Mouse (Mus musculus): ENCODE results near the gene Ryr2. TPM values are rescaled to one million over a fixed set of nuclear protein-coding genes. Genes with fewer than 3 reads are reported as not detected.
"Not testable (repeated sequence)": the region's sequence is repeated elsewhere in the genome, so short reads cannot be mapped to it uniquely, and the experiment has no call there.

The Ryr2 gene
- 0.19 TPM in 1 of 3 replicates, not detected in the others for total RNA-seq (2017)

DNA sequence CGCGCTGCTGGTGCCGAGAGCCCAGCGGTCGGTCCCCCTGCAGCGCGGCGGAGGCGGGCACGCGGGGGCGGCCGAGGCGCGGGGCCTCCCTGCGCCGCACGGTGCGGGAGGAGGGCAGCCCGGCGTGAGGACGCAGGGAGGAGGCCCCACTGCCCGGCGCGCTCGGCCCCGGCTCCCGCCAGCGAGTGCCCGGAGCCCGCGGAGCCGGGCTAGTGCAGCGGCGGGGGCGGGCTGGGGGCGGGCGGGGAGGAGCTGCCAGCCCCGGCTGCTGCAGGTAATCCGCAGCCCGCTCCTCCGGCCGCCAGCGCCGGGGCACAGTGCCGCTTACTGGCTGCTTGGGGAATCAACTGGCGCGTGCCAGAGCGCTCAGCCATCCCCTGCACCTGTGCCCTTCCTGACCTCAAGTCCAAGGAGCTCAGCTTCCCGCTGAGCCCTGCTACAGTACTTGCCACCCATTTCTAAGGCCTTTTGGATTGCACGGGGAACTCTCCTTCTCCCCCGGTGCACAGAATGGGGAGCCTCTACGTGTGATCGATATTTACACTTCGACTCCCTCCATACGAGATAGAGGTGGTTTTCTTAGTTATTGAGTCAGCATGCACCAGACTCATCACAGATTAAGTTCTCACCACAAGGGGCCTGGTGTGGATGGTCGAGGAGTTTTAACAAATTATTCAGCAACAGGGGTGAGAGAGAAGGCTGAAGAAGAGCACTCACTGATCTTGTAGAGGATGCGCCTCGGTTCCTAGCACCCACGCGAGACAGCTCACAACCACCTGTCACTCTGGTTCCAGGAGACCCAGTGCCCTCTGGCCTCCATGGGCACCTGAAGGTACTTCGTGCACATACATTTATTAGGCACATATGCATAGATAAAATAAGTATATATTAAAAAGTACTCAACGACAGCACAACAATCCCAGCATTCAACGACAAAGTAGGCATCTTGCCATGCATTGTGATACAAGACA, at the start of gene Ryr2:
Gene Ryr2, minus strand, starts transcription at position 284 of the 971 bp plus-strand sequence.
- no peak for ATAC-seq (replicated peaks; ENCODE audit: insufficient number of reproducible peaks, low FRiP score, low TSS enrichment, poor library complexity, severe bottlenecking)

DNA sequence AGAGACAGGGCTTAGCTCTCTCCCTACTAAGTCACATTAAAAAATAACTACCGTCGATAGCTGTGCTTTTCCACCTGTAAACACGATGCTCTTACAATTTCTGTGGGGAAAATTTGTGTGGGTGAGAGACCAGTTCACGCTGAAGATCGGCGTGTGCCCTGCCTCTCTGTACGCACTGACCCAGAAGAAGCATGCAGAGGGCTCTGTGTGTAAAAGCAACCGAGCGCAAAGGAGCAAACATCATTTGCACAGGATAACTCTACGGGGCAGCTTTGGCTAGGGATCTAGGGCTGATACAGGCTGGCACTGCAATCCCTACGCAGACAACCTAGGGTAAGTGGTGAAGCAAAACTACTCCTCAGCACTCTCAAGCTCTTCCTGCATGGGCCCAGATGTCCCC, 47.2 kb upstream of the Ryr2 start:
- no peak for ATAC-seq (replicated peaks; ENCODE audit: insufficient number of reproducible peaks, low FRiP score, low TSS enrichment, poor library complexity, severe bottlenecking)

DNA sequence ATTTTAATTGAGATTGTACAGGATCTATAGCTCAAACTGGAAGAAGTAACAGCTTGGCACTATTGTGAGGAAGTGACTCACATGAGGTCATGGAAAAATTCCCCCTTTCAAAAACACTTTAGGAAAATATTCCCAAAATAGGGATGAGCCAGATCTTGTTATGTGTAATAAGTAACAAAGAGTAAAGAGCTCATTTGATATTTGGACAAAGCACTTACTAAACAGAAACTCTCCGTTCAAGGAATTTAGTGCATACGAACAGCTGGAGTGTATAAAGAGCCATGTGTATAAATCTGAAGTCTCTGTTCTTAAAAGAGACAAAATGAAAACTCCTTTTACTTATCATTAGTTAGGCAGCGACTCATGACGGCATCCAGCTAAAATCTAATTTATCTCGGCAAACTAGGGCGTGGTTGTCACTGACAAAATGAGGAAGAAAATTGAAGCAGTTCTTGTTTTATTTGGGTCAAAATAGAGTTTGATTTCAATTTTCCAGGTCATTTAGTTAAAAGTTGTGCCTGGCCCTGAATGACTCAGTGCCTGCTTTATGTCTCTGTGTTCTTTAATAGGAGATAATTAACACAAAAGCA, 40.3 kb upstream of the Ryr2 start:
- no peak for ATAC-seq (replicated peaks; ENCODE audit: insufficient number of reproducible peaks, low FRiP score, low TSS enrichment, poor library complexity, severe bottlenecking)

DNA sequence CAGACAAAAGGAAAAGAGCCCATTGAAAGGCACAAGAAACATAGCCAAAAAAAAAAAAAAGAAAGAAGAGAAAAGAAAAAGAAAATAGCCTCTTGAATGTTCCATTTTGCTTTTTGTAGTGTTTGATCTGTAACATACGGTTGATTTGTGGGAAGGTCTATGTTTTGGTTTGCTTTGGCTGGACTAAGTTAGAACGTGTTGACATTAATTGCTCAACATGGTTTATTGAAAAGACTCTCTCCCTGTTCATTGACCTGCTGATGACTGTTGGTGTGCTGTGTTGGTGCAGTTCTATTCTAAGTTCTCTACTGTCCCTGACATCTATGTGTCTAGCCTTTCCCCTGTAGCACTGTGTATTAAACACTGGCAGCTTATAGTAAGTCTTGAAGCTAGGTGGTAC, 39.7 kb upstream of the Ryr2 start:
- no peak for ATAC-seq (replicated peaks; ENCODE audit: insufficient number of reproducible peaks, low FRiP score, low TSS enrichment, poor library complexity, severe bottlenecking)

DNA sequence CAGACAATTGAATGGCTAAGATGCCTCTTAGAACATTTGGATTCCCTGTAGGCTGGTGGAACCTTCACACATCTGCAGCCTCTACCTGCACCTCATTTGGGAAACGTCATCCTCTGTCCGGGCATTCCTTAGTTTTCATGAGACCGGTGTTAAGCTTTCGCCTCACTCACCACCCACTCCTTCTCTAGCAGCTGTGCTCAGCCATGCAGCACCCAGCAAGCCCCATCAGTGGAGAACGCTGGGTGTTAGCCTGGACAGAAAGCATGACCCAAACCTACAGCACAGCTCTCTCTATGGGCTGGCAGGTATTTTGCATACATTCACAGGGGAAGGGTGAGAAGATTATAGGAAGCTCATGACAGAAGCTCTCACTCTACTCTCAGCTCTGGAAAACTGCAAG, 36.6 kb upstream of the Ryr2 start:
- ATAC-seq (replicated peaks; ENCODE audit: insufficient number of reproducible peaks, low FRiP score, low TSS enrichment, poor library complexity, severe bottlenecking): no peak

DNA sequence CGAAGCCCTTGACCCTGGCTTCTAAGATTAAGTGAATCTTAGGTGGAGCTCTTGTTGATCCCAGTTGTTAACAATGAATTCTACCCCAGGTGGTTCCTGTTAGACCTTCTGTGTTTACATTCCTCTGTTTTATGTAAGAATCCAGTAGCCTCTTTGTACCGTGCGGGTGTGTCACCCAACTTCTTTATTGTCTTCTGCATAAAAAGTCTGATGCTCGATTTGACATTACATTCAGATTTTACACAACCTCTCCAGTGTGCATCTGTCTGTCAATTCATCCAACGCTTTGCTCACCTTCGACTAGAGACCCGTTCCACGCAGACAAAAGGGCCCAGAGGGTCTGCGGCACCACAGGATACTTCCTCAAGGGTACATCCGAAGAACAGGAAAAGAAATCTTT, 29.7 kb upstream of the Ryr2 start:
- ATAC-seq (replicated peaks; ENCODE audit: insufficient number of reproducible peaks, low FRiP score, low TSS enrichment, poor library complexity, severe bottlenecking): not testable (repeated sequence)

DNA sequence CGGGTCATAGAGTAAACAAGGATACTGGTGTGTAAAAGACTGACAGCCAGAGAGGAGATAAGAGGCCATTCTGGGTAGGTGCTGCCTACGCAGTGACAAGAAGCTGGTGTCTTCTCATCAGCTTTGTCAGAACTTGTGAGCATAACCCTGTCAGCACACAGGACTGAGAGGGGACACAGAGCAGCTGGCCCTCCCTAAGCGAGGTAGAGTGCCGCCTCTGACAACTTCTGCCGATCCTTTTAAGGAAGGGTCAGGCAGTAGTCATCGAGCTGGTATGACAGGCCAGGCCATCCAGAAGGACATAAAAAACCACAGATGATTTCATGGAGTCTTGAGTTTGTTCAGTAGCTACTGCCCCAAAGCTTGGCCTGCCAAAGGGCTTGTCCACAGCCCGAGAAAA, 26.8 kb upstream of the Ryr2 start:
- no peak for ATAC-seq (replicated peaks; ENCODE audit: insufficient number of reproducible peaks, low FRiP score, low TSS enrichment, poor library complexity, severe bottlenecking)

DNA sequence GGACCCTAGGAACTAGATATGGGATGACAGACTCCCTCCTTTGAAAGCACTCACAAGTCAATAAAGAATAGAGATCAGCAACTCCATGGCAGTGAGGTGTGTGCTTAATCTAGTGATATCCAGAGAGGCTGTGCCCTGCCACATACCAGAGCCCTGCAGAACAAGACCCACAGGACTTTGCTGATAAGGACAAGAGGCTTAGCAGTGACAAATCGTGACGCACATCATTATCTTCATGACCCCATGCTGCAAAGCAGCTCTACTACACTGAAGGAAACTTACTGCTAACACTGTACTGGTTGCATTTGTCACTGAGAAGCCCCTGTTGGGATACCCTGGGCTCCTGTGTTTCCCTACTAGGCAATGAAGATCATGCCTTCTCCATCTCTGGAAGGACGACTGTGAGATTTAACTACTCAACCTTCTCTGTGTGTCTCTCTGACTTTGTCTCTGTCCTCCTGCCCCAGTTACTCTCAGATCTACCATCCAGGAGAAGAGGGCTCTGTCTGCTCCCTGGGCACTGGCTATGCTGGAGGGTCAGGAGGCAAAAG, 25.5 kb upstream of the Ryr2 start:
- no peak for ATAC-seq (replicated peaks; ENCODE audit: insufficient number of reproducible peaks, low FRiP score, low TSS enrichment, poor library complexity, severe bottlenecking)

DNA sequence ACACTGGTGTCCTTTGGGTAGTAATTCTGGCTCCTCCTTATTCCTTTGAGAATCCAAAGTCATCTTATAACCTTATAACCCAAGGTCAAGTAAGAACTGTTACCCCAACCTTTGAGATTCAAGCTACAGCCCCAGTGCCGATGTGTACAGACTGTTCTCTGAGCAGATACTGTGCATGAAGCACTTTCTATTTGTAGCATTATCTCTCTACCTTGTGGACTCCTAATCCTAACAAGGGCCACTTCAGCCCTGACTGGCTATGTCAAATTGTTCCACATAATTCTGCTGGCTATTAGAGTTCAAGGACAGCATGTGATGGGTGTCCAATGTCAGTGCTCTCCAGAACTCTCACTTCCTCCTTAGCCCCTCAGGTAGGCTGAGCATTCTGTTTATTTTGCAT, 22.4 kb upstream of the Ryr2 start:
- no peak for ATAC-seq (replicated peaks; ENCODE audit: insufficient number of reproducible peaks, low FRiP score, low TSS enrichment, poor library complexity, severe bottlenecking)

DNA sequence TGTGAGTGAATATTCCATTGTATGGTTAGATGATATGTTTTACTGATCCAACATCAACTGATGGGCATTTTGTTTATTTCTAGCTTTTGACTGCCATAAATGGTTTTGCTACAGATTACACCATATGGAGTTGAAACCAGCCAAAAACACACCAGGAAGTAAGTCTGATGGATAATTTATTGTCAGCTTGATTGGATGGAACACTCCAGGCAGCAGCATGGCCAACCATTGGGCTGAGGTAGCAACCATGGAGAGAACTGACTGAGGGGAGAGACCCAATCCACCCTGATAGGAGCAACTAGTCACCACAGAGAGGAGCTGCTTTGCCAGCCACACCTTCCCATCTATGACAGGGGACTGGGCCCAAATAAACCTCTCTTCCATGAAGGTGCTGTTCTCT, 19.4 kb upstream of the Ryr2 start:
- no peak for ATAC-seq (replicated peaks; ENCODE audit: insufficient number of reproducible peaks, low FRiP score, low TSS enrichment, poor library complexity, severe bottlenecking)

DNA sequence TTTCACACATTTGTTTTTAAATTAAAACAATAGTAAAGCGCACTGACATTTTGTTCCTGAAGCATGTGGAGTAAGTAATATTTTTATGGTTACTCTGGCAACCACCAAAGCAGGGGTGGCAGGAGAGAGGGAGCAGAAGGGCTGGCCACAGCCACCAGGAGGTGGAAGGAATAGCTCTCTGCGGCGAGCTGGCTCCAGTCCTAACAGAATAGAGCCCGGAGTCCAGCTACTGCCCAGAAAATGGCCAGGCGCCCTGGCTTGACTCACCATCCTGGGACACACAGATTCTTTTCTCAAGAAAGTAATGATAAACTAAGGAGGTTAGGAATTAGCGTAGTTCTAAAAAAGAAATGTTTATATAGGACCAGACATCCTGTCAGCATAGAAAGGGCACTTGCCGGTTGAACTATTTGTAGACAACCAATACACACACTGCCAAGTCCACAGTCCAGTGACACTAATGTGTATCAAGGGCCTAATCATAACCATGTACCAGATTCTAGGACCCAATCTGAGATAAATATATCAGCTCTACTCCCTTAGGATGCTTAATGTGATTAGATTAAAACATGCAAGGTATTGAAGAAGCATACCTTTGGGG, 18.3 kb upstream of the Ryr2 start:
- no peak for ATAC-seq (replicated peaks; ENCODE audit: insufficient number of reproducible peaks, low FRiP score, low TSS enrichment, poor library complexity, severe bottlenecking)

DNA sequence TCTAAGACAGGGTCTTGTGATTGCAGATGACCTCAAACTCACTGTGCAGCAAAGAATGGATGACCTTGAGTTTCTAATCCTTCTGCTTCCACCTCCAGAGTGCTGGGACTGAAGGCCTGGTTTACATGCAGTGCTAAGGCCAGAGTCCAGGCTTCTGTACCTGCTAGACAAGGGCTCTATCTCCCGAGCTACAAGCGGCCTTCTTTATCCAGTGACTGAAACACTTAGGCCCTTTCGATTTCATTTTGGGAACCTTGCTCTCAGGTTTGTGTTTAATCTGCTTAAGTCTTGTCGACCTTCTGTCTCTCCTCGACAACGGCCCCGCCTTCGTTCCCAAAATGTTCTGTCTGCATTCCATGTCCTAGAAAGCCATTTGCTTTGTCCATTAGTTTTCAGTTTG, 8.8 kb upstream of the Ryr2 start:
- no peak for ATAC-seq (replicated peaks; ENCODE audit: insufficient number of reproducible peaks, low FRiP score, low TSS enrichment, poor library complexity, severe bottlenecking)

DNA sequence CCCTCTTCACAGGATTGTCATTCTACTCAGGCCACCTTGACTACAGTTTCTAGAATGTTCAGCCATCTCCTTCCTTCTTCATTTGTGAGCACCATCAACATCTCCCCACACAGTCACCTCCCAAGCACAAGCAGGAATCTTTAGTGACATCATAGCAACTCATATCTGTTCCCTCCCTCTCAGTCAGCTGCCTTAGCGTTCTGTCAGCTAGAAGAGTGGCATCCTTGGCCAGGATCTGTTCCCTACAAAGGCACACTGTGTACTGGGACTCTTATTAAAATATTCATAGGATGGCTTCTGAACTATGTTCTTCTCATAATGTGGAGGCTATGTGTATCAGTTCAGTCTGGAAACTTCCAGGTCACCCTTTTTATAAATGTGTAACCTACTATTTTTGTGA, 8.1 kb upstream of the Ryr2 start:
- no peak for ATAC-seq (replicated peaks; ENCODE audit: insufficient number of reproducible peaks, low FRiP score, low TSS enrichment, poor library complexity, severe bottlenecking)

DNA sequence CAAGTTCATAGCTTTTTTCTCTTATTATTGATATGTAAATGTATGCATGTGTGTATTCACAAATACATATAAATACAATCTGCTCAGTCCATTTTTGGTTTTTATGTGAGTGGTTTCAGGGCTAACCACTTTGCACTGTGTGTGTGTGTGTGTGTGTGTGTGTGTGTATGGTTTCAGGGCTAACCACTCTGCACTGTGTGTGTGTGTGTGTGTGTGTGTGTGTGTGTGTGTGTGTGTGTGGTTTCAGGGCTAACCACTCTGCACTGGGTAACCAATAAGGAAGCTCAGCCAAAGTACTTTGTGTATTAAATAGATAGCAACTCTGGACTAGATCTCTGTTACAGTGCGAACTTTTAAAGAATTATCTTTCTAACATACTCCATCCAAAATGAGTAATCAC, 2.2 kb upstream of the Ryr2 start:
- ATAC-seq (replicated peaks; ENCODE audit: insufficient number of reproducible peaks, low FRiP score, low TSS enrichment, poor library complexity, severe bottlenecking): no peak

DNA sequence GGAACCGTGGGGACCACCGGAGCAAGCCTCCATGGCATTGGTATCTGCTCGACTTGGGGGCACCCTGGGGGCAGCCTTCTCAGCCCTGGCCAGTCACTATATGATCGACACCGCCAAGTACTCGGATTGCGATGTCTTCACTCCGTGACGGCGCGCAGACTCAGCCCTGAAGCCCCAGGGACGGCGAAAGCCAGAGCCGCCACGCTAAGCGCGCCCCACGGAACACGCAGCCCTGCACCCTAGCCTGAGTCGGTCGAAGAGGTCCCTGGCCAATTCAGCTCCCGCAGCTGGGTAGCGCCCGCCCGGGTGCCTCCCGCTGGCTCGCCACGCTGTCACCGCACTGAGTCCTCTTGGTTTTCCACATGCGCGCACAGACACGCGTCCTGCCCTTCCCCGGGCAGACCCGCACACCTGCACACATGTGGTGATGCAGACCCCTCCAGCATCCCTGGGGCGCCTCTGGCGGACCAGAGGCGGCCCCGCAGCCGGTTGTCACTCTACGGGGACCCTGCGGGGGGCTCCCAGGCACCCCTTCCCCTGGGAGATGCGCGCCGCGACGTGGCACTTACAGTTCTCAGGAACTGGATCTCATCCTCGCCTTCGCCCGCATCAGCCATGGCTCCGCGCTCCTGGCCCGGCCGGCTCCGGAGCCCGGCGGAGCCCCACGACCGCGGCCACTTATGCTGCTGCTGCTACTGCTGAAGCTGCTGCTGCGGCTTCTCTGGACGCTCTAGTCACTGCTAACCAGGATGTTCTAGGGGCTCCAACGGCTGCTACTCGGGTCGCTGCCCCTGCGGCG, 716 bp downstream of the Ryr2 start:
- no peak for ATAC-seq (replicated peaks; ENCODE audit: insufficient number of reproducible peaks, low FRiP score, low TSS enrichment, poor library complexity, severe bottlenecking)

DNA sequence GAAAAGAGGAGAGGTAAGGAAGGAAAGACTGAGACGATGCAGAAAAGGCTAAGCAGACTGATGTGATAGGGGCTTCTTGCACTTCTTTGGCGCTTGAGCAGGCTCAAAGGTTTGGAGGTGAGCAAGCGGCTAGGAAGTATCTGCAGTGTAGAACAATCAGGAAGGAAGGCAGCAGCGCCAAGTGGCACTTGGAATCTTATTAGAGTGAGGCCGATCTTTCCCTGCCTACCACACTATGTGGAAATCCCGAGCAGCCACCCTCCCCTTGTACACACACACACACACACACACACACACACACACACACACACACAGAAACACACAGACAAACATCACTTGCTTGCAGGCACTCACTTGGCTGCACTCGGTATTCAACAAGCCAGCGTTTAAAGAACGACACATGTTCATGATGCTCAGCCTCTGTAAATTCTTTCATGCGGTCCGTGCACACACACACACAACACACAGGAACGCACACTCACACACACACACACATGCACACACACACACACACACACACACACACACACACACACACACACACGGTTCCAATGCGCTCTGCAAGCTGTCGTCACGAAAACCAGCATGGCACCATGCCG, 1.4 kb downstream of the Ryr2 start:
- ATAC-seq (replicated peaks; ENCODE audit: insufficient number of reproducible peaks, low FRiP score, low TSS enrichment, poor library complexity, severe bottlenecking): no peak

DNA sequence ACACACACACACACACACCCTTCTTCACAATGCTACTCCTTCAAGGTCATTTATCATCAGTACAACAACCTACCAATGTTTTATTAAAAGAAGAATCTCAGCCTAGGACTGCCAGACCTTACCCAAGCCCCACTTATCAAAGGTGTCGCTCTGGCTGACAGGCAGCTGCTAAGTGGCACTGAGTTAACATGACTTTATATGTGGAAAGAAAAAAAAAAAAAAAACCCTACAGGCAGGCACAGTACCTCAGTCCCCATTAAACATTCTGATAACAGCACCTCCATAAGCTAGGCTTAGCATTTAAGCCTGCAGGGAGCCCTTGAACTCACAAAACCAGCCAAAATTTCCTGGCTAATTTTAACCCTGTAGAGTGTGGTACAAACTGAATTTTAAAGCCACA, 2.4 kb downstream of the Ryr2 start:
- no peak for ATAC-seq (replicated peaks; ENCODE audit: insufficient number of reproducible peaks, low FRiP score, low TSS enrichment, poor library complexity, severe bottlenecking)

DNA sequence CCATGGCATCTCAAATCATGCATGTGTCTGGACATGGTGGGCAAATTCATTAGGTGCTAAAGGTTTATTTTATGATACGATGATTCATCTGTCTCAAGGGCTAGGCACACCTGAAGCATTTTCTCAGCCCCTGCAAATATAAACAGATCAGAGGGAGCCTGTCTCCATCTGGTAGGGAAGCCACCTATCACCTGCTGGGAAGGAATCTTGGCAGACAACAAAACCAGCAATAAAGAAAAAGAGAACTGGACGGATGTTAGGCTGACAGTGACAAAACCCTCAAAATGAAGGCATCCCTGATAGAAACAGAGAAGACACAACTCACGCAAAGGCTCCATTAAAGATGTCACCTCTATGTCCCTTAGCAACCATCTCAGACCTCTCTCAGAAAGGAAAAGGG, 3.7 kb downstream of the Ryr2 start:
- ATAC-seq (replicated peaks; ENCODE audit: insufficient number of reproducible peaks, low FRiP score, low TSS enrichment, poor library complexity, severe bottlenecking): no peak

DNA sequence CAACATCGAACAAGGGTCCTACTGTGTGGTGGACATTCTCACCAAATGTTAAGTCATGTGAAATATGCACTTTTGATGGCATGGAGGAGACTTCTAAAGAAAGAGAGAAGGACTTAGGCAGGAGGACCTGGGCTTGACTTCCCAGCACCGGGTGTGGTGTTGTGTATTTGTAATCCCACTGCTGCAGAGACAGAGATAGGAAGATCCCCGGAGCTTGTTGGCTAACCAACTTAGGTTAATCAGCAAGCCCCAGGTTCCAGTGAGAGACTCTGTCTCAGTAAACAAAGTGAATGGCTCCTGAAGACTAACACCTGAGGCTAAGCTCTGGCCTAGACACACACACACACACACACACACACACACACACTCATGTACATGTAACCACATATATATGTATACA, 7.3 kb downstream of the Ryr2 start:
- no peak for ATAC-seq (replicated peaks; ENCODE audit: insufficient number of reproducible peaks, low FRiP score, low TSS enrichment, poor library complexity, severe bottlenecking)
